Mouse (Mus musculus): ENCODE measurements at regions not wholly inside any gene's neighbourhood (a gene's known extent, or its start where the extent isn't known, plus 50 kb on each side); places are given as distances from the start of the nearest gene placed in this dataset.

- no peak for DNase-seq (ENCODE audit: low read depth, low spot score)
Observed at GRCm38 (mm10) chr4:105555941-105556340, 233.7 kb upstream of the Gm12728 start.

GRCm38 (mm10) chr4:105557396-105557795, 232.3 kb upstream of the Gm12728 start:
- no peak for DNase-seq (ENCODE audit: low read depth, low spot score)

- DNase-seq (ENCODE audit: low read depth, low spot score), result no peak
Observed at GRCm38 (mm10) chr4:105560055-105560454, 229.6 kb upstream of the Gm12728 start.

GRCm38 (mm10) chr4:105560781-105561180, 228.9 kb upstream of the Gm12728 start:
- no peak for DNase-seq (ENCODE audit: low read depth, low spot score)

GRCm38 (mm10) chr4:105561611-105562010, 228.1 kb upstream of the Gm12728 start:
- DNase-seq (ENCODE audit: low read depth, low spot score), result no peak

- no peak for DNase-seq (ENCODE audit: low read depth, low spot score)
Observed at GRCm38 (mm10) chr4:105565796-105566195, 223.9 kb upstream of the Gm12728 start.

- DNase-seq (ENCODE audit: low read depth, low spot score), result no peak
Observed at GRCm38 (mm10) chr4:105566513-105567457, 222.9 kb upstream of the Gm12728 start.

GRCm38 (mm10) chr4:105569671-105570070, 220.0 kb upstream of the Gm12728 start:
- no peak for DNase-seq (ENCODE audit: low read depth, low spot score)

- DNase-seq (ENCODE audit: low read depth, low spot score), result no peak
Observed at GRCm38 (mm10) chr4:105575550-105575949, 214.1 kb upstream of the Gm12728 start.

- DNase-seq (ENCODE audit: low read depth, low spot score), result no peak
Observed at GRCm38 (mm10) chr4:105580987-105581386, 208.7 kb upstream of the Gm12728 start.

GRCm38 (mm10) chr4:105584329-105584925, 205.2 kb upstream of the Gm12728 start:
- no peak for DNase-seq (ENCODE audit: low read depth, low spot score)

- DNase-seq (ENCODE audit: low read depth, low spot score), result no peak
Observed at GRCm38 (mm10) chr4:105603661-105604060, 186.0 kb upstream of the Gm12728 start.

- no peak for DNase-seq (ENCODE audit: low read depth, low spot score)
Observed at GRCm38 (mm10) chr4:105604607-105605006, 185.1 kb upstream of the Gm12728 start.

GRCm38 (mm10) chr4:105606731-105607130, 182.9 kb upstream of the Gm12728 start:
- DNase-seq (ENCODE audit: low read depth, low spot score), result no peak

- no peak for DNase-seq (ENCODE audit: low read depth, low spot score)
Observed at GRCm38 (mm10) chr4:105610917-105611316, 178.8 kb upstream of the Gm12728 start.

GRCm38 (mm10) chr4:105614390-105614789, 175.3 kb upstream of the Gm12728 start:
- DNase-seq (ENCODE audit: low read depth, low spot score), result no peak

- DNase-seq (ENCODE audit: low read depth, low spot score), result no peak
Observed at GRCm38 (mm10) chr4:105626371-105627320, 163.0 kb upstream of the Gm12728 start.

GRCm38 (mm10) chr4:105629581-105629980, 160.1 kb upstream of the Gm12728 start:
- no peak for DNase-seq (ENCODE audit: low read depth, low spot score)

GRCm38 (mm10) chr4:105630595-105631369, 158.9 kb upstream of the Gm12728 start:
- DNase-seq (ENCODE audit: low read depth, low spot score), result no peak

GRCm38 (mm10) chr4:105632581-105633358, 156.9 kb upstream of the Gm12728 start:
- no peak for DNase-seq (ENCODE audit: low read depth, low spot score)

All from embryo, embryonic 11.5 days (tissue).